Mouse (Mus musculus): ENCODE measurements around the gene Tgfbrap1. TPM values are rescaled to one million over a fixed set of nuclear protein-coding genes. Genes with fewer than 3 reads are reported as not detected.

The Tgfbrap1 gene
- polyA plus RNA-seq, 1 experiment from 2014 or later = 17.3 TPM

DNA sequence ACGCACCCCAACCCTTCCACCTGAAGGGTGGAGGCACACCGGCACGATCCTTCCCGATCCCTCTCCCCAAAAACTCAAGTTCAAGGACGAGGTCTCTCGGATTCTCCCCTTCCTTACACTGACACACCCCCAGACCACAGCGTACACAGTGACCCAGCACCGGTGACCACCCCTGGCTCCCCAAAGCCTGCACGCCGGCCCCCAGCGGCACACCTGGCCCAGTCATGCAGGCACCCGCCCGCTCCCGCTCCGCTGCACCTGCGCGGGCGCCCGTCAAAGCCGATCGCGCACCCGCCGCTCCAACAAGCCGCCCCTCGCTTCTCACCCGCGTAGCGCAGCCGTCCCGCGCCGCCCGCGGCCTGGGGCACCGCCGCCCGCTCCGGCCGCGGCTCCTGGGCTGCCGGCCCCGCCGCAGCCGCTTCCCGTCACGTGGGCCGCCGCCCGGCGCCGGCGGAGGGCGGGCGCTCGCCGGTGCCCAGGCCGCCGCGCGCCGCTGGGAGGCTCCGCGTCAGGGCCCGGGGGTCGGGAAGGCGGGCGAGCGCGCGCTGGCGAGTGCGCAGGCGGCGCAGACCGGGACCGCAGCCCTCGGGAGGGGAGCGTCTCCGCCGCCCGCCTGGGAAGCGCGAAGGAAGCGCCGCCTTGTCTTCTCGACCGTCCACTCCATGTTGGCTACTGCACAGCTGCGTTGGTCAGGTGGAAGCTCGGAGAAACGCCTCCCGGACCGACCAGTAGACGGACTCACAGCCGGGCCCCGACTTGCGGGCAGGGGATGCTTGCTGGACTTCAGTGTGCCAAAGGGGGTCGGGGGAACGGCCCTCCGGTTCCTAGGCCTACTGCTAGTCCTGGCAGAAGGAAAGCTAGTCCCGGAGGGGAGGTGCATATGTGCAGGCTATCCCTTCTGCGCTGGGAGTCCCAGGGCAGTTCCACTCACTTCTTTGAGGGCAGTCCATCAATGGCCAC is 6.1 kb downstream of the Tgfbrap1 start:
- Histone ChIP-seq H3K27ac (ENCODE audit: low read depth, low read length) (peak overlapping the region; percentile 72), H3K4me1 (replicated peaks; ENCODE audit: control insufficient read depth, insufficient read depth, low read length) (0 out of 2 replicates have a peak, but pooled peaks cover 3% of the 10 kb centered on the region), H3K9me3 (ENCODE audit: control insufficient read depth, low read length) (no peaks in the 10 kb centered on the region), H3K36me3 (ENCODE audit: control insufficient read depth, insufficient read depth, low read length) (no peaks in the 10 kb centered on the region), H3K4me3 (ENCODE audit: low read depth, low read length) (peak overlapping the region; percentile 74), H3K27me3 (ENCODE audit: control insufficient read depth, insufficient read depth, low read length) (no peaks in the 10 kb centered on the region), H3K9ac (ENCODE audit: low read length) (peak overlapping the region; percentile 88), H3K4me2 (ENCODE audit: low read depth, low read length, severe bottlenecking) (peak overlapping the region; percentile 51)
- peak; percentile 91 for ATAC-seq (replicated peaks; ENCODE audit: low FRiP score)
- DNase-seq (ENCODE audit: low spot score) = peak; percentile 77
- under 1% methylated on average over 94 of the region's 102 CpGs for WGBS

DNA sequence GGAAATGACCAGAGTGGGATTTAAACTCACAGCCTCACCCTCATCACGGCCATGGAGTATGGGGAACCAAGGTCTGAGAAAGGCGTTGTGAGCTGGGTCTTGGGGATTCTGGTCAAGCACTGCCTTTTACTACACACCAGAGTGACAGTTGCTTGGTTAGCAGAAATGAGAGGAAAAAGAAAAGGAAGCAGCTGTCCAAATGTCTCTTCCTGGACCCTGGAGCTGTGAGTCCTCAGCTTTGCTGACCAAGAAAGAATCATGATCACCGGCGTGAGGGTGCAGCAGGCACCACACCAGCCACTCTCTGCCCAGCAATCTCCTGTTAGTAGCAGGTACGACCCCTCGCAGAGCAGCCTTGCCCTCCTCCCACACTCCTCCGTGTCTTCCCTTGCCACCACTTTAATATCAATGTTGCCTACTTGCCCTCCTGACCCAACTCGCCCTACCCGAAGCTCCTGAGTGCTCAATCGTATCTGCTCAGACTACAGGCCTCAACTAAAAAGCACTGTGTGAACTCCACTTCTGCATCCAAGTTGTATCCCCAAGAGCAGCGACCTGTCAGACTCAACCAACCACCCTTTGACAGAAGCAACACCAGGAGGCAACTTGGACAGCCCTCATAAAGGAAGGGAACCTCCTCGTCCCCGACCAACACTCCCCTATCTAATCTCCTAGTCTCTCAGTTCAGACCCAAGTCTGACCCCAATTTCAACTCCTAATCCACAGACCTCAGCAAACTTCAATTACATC is 7.0 kb downstream of the Tgfbrap1 start:
- Histone ChIP-seq H3K9ac (ENCODE audit: low read length) (peak overlapping the region; percentile 88), H3K4me3 (ENCODE audit: low read depth, low read length) (peak overlapping the region; percentile 74), H3K27ac (ENCODE audit: low read depth, low read length) (no peak overlapping the region), H3K36me3 (ENCODE audit: control insufficient read depth, insufficient read depth, low read length) (no peaks in the 10 kb centered on the region), H3K4me1 (replicated peaks; ENCODE audit: control insufficient read depth, insufficient read depth, low read length) (0 out of 2 replicates have a peak, but pooled peaks cover 3% of the 10 kb centered on the region), H3K4me2 (ENCODE audit: low read depth, low read length, severe bottlenecking) (peak overlapping the region; percentile 51), H3K27me3 (ENCODE audit: control insufficient read depth, insufficient read depth, low read length) (no peaks in the 10 kb centered on the region), H3K9me3 (ENCODE audit: control insufficient read depth, low read length) (no peaks in the 10 kb centered on the region)
- DNase-seq (ENCODE audit: low spot score) (peak; percentile 54), ATAC-seq (replicated peaks; ENCODE audit: low FRiP score) (peak; percentile 23; the same call in 1 of the 2 replicates)
- 49% methylated on average over 13 of the region's 13 CpGs for whole genome bisulfite sequencing

DNA sequence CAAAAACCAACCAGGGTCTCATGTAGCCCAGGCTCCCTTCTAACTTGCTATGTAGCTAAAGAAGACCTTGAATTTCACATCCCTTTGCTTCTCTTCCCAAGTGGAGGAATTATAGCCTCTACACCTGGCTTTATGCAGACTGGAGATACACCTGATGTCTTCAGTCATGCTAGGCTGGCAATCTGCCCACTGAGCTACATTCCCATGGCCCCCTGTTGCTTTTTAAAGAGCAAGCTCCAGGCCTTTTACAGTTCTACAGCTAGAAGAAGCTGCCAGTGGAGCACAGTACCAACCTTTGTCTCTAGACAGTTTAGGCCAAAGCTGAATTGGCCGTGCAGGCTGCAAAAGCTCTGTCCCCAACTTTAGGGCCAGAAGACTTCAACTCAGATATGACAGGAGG is 8.0 kb downstream of the Tgfbrap1 start:
- no peak overlapping the region for H3K27ac ChIP-seq (ENCODE audit: low read depth, low read length)
- H3K27me3 ChIP-seq (ENCODE audit: control insufficient read depth, insufficient read depth, low read length) = no peaks in the 10 kb centered on the region
- no peak overlapping the region for H3K9ac ChIP-seq (ENCODE audit: low read length)
- no peaks in the 10 kb centered on the region for H3K36me3 ChIP-seq (ENCODE audit: control insufficient read depth, insufficient read depth, low read length)
- 0 out of 2 replicates have a peak, but pooled peaks cover 3% of the 10 kb centered on the region for H3K4me1 ChIP-seq (replicated peaks; ENCODE audit: control insufficient read depth, insufficient read depth, low read length)
- no peak for ATAC-seq (replicated peaks; ENCODE audit: low FRiP score)
- 84% methylated on average over 1 of the region's 1 CpGs for WGBS
- no peak overlapping the region for H3K4me2 ChIP-seq (ENCODE audit: low read depth, low read length, severe bottlenecking)
- no peak overlapping the region for H3K4me3 ChIP-seq (ENCODE audit: low read depth, low read length)
- H3K9me3 ChIP-seq (ENCODE audit: control insufficient read depth, low read length) = no peaks in the 10 kb centered on the region
- DNase-seq (ENCODE audit: low spot score) = no peak

DNA sequence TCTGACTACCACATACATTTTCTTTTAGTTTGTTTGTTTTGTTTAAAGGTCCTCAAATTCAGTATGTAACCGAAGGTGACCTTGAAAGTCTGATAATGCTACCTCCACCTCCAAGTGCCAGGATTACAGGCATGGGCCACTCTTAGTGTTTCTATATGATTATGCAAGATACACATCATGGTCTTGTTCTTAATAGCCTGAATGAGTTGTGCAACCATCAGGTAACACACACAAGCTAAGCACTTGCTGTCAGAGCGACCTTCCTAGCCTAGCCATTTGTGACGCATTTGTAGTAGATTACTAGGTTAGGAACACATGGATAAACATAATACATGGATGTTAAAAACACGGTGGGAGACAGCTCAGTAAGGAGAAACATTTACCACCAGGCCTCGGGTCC is 15.5 kb downstream of the Tgfbrap1 start:
- Histone ChIP-seq H3K4me1 (replicated peaks; ENCODE audit: control insufficient read depth, insufficient read depth, low read length) (no peaks in the 10 kb centered on the region), H3K4me2 (ENCODE audit: low read depth, low read length, severe bottlenecking) (no peak overlapping the region), H3K27ac (ENCODE audit: low read depth, low read length) (no peak overlapping the region), H3K9ac (ENCODE audit: low read length) (no peak overlapping the region), H3K27me3 (ENCODE audit: control insufficient read depth, insufficient read depth, low read length) (no peaks in the 10 kb centered on the region), H3K4me3 (ENCODE audit: low read depth, low read length) (no peak overlapping the region), H3K9me3 (ENCODE audit: control insufficient read depth, low read length) (no peaks in the 10 kb centered on the region), H3K36me3 (ENCODE audit: control insufficient read depth, insufficient read depth, low read length) (no peaks in the 10 kb centered on the region)
- no peak for DNase-seq (ENCODE audit: low spot score)
- no peak for ATAC-seq (replicated peaks; ENCODE audit: low FRiP score)
- 91% methylated on average over 5 of the region's 5 CpGs for WGBS

DNA sequence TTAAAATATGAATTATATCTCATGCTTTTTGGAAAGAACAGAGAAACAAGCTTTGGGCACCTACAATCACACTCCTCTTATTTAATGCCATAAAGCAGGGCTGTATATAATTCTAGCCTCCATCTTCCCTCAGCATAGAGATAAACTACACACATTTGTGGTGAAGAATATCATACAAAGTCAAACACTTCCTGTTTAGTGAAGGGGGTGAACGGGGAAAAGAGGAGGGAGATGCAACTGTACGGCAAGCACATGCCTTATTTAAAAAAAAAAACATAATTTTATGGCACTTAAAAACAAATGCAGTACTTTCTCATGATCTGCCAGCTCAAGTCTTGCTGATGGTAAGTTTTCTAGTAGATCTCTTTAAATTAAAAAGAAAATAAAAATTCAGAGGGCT is 20.3 kb downstream of the Tgfbrap1 start:
- no peak overlapping the region for H3K4me3 ChIP-seq (ENCODE audit: low read depth, low read length)
- H3K9me3 ChIP-seq (ENCODE audit: control insufficient read depth, low read length) = no peaks in the 10 kb centered on the region
- ATAC-seq (replicated peaks; ENCODE audit: low FRiP score) (no peak), DNase-seq (ENCODE audit: low spot score) (no peak)
- 94% methylated on average over 2 of the region's 2 CpGs for WGBS
- no peak overlapping the region for H3K4me2 ChIP-seq (ENCODE audit: low read depth, low read length, severe bottlenecking)
- no peaks in the 10 kb centered on the region for H3K36me3 ChIP-seq (ENCODE audit: control insufficient read depth, insufficient read depth, low read length)
- H3K27me3 ChIP-seq (ENCODE audit: control insufficient read depth, insufficient read depth, low read length) = no peaks in the 10 kb centered on the region
- no peaks in the 10 kb centered on the region for H3K4me1 ChIP-seq (replicated peaks; ENCODE audit: control insufficient read depth, insufficient read depth, low read length)
- no peak overlapping the region for H3K9ac ChIP-seq (ENCODE audit: low read length)
- H3K27ac ChIP-seq (ENCODE audit: low read depth, low read length) = no peak overlapping the region

DNA sequence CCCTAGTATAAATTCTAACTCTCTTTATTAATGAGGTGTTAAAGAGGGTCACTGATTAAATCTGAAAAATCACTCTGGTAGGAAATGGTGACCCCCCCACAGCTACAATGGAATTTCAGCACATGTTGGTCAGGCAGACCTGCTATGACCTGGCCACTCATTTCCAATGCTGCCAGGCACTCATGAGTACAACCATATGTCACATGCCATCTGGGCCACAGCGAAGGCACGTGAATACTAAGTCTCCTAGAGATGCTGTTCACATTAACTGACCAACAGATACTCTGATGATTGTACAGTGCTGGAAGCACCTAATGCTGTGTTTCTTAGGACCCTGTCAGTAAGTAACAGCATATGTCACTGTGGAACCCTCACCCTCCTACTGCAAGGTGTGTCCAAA is 23.6 kb downstream of the Tgfbrap1 start:
- WGBS = 95% methylated on average over 2 of the region's 2 CpGs
- no peak for ATAC-seq (replicated peaks; ENCODE audit: low FRiP score)
- no peak overlapping the region for H3K27ac ChIP-seq (ENCODE audit: low read depth, low read length)

DNA sequence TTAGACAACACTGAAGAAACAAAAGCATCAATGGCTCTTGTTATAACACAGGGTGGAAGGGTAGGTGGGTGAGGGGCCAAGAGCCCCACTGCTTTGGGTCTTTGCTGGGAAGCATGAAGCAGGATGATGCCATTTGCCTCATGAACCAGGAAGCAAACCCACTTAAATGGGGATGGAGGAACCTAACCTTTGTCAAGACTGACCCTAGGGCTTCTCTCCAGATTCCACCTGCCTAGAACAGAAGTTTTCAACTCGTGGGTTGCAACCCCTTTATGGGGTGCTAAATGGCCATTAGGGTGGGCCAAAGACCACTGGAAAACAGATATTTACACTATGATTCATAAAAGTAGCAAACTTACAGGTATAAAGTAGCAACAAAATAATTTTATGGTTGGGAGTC is 25.9 kb downstream of the Tgfbrap1 start:
- no peak for ATAC-seq (replicated peaks; ENCODE audit: low FRiP score)

More for the DNA sequence above, 23.6 kb downstream of the Tgfbrap1 start:
- peak; percentile 19 for DNase-seq (ENCODE audit: low spot score)
- Histone ChIP-seq H3K27me3 (ENCODE audit: control insufficient read depth, insufficient read depth, low read length) (no peaks in the 10 kb centered on the region), H3K9ac (ENCODE audit: low read length) (no peak overlapping the region), H3K9me3 (ENCODE audit: control insufficient read depth, low read length) (no peaks in the 10 kb centered on the region), H3K4me1 (replicated peaks; ENCODE audit: control insufficient read depth, insufficient read depth, low read length) (no peaks in the 10 kb centered on the region), H3K36me3 (ENCODE audit: control insufficient read depth, insufficient read depth, low read length) (no peaks in the 10 kb centered on the region), H3K4me3 (ENCODE audit: low read depth, low read length) (no peak overlapping the region), H3K4me2 (ENCODE audit: low read depth, low read length, severe bottlenecking) (no peak overlapping the region)

DNA sequence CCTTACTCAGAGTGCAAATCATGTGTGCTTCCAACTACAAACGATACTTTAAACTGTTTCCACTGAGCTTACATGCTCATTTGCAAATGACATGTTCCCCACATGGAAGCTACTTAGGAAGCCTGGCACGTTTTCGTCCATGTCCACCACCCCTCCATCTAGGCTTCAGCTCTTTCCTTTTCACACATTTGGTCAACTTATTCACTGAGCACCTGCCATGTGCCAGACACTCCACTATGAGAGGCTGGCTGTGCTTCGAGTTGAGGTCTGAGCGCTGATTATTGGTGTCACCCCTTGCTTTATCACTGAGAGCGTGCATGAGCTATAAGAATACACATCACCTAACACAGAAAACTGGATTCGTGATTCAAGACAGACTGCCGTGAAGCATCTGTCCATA is 26.4 kb downstream of the Tgfbrap1 start:
- 92% methylated on average over 8 of the region's 8 CpGs for WGBS
- no peak for DNase-seq (ENCODE audit: low spot score)

More for the DNA sequence above, 25.9 kb downstream of the Tgfbrap1 start:
- no peak overlapping the region for H3K4me3 ChIP-seq (ENCODE audit: low read depth, low read length)
- H3K9ac ChIP-seq (ENCODE audit: low read length) = no peak overlapping the region
- WGBS = 75% methylated on average over 1 of the region's 1 CpGs
- no peak overlapping the region for H3K27ac ChIP-seq (ENCODE audit: low read depth, low read length)
- no peak for DNase-seq (ENCODE audit: low spot score)
- no peaks in the 10 kb centered on the region for H3K27me3 ChIP-seq (ENCODE audit: control insufficient read depth, insufficient read depth, low read length)
- H3K9me3 ChIP-seq (ENCODE audit: control insufficient read depth, low read length) = no peaks in the 10 kb centered on the region
- no peaks in the 10 kb centered on the region for H3K36me3 ChIP-seq (ENCODE audit: control insufficient read depth, insufficient read depth, low read length)
- no peaks in the 10 kb centered on the region for H3K4me1 ChIP-seq (replicated peaks; ENCODE audit: control insufficient read depth, insufficient read depth, low read length)
- no peak overlapping the region for H3K4me2 ChIP-seq (ENCODE audit: low read depth, low read length, severe bottlenecking)

More for the DNA sequence above, 26.4 kb downstream of the Tgfbrap1 start:
- H3K9ac ChIP-seq (ENCODE audit: low read length) = no peak overlapping the region
- H3K4me2 ChIP-seq (ENCODE audit: low read depth, low read length, severe bottlenecking) = no peak overlapping the region
- no peaks in the 10 kb centered on the region for H3K4me1 ChIP-seq (replicated peaks; ENCODE audit: control insufficient read depth, insufficient read depth, low read length)
- no peaks in the 10 kb centered on the region for H3K27me3 ChIP-seq (ENCODE audit: control insufficient read depth, insufficient read depth, low read length)
- no peak overlapping the region for H3K27ac ChIP-seq (ENCODE audit: low read depth, low read length)
- no peaks in the 10 kb centered on the region for H3K9me3 ChIP-seq (ENCODE audit: control insufficient read depth, low read length)
- no peaks in the 10 kb centered on the region for H3K36me3 ChIP-seq (ENCODE audit: control insufficient read depth, insufficient read depth, low read length)
- no peak overlapping the region for H3K4me3 ChIP-seq (ENCODE audit: low read depth, low read length)
- no peak for ATAC-seq (replicated peaks; ENCODE audit: low FRiP score)

Data from forebrain, embryonic 11.5 days (tissue).